ENCODE assay signal across 10 mouse cellular contexts in the genomic region with DNA sequence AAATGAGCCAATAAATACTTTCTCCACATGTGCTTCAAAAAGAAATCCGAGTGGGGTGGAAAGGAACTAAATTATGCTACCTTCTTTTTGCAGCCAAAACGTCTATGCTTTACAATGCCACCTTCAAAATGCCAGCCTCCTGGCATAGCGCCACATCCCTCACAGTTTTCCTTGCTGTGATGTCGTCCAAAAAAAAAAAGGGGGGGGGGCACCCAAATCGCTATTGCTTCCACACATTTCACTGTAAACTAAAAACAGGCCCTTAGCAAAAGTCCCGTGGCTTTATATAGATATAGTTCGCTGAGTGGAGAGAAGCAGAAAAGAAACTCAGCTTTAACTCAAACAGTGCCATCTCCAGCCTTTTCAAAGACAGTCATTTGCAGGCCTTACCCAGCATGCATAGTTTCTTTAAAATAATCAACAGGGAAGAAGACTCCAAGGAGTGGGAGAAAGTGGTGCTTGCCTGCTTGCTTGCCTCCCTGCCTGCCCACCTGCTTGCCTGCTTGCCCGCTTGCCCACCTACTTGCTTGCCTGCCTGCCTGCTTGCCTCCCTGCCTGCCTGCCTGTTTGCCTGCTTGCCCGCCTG. TPM values are rescaled to one million over a fixed set of nuclear protein-coding genes. Genes with fewer than 3 reads are reported as not detected.
DNase-seq lines count a peak whose midpoint lies in the region; ATAC-seq lines count a peak whose summit lies in the region.
"Had no signal": no experiment of that assay in that cellular context is flagged by ENCODE, and none has a peak within 500 bp of the region (broad histone marks: within the 10 kb centered on the region; RNA-seq: fewer than 3 reads in every experiment).

No protein-coding gene starts in this region.

- H3K9me3 ChIP-seq in embryonic facial prominence, embryonic 10.5 days, result peaks cover 3% of the 10 kb centered on the region; the same call in 1 of the 2 replicates
- H3K9me3 ChIP-seq in hindbrain, embryonic 16.5 days (ENCODE audit: control insufficient read depth, low read length), result no peaks in the 10 kb centered on the region
- H3K9me3 ChIP-seq: midbrain, embryonic 12.5 days had no signal

- WGBS in embryonic facial prominence, embryonic 10.5 days, result 62% methylated on average over 9 of the region's 9 CpGs
- 52% methylated on average over 9 of the region's 9 CpGs for WGBS in hindbrain, embryonic 16.5 days

- peaks cover 5% of the 10 kb centered on the region; the same call in 1 of the 2 replicates for H3K27me3 ChIP-seq in embryonic facial prominence, embryonic 10.5 days (replicated peaks; ENCODE audit: low read depth, poor library complexity, severe bottlenecking)
- H3K27me3 ChIP-seq in hindbrain, embryonic 16.5 days (replicated peaks; ENCODE audit: control insufficient read depth, insufficient read depth, low read length), result no peaks in the 10 kb centered on the region

- H3K9ac ChIP-seq in hindbrain, embryonic 16.5 days (ENCODE audit: low read depth, low read length), result no peak overlapping the region
- H3K9ac ChIP-seq: midbrain, embryonic 12.5 days had no signal

- H3K4me1 ChIP-seq in embryonic facial prominence, embryonic 10.5 days, result peaks cover 82% of the 10 kb centered on the region
- peaks cover 10% of the 10 kb centered on the region for H3K4me1 ChIP-seq in hindbrain, embryonic 16.5 days (ENCODE audit: control insufficient read depth, insufficient read depth, low read depth, low read length)

- H3K36me3 ChIP-seq in embryonic facial prominence, embryonic 10.5 days (replicated peaks), result peaks cover 9% of the 10 kb centered on the region
- H3K36me3 ChIP-seq in hindbrain, embryonic 16.5 days (ENCODE audit: control insufficient read depth, insufficient read depth, low read length), result no peaks in the 10 kb centered on the region
- H3K36me3 ChIP-seq: midbrain, embryonic 12.5 days had no signal

- no peak for DNase-seq in frontal cortex, postnatal 10 days (ENCODE audit: low spot score in 2 of 2)
- peak; percentile 25 for DNase-seq in left cerebral cortex, postnatal 4 days
- DNase-seq in left cerebral cortex, postnatal 14 days (ENCODE audit: low spot score in 2 of 2), result no peak
- no peak for DNase-seq in embryonic facial prominence, embryonic 10.5 days (ENCODE audit: low spot score)
- DNase-seq in layer of hippocampus, adult 8-10 months (ENCODE audit: low spot score in 2 of 2), result no peak
- DNase-seq in MN1 (ENCODE audit: low spot score), result no peak

- H3K27ac ChIP-seq in embryonic facial prominence, embryonic 10.5 days (replicated peaks), result peak overlapping the region; percentile 89
- no peak overlapping the region for H3K27ac ChIP-seq in hindbrain, embryonic 16.5 days (ENCODE audit: low read depth, low read length)
- H3K27ac ChIP-seq: midbrain, embryonic 12.5 days had no signal

- ATAC-seq in frontal cortex, adult (ENCODE audit: low TSS enrichment), result peak; percentile 93
- ATAC-seq in hindbrain, embryonic 16.5 days, result no peak
- ATAC-seq: activated CD4-positive, CD25-positive, alpha-beta regulatory T cell, adult 4 months had no signal

- 0 out of 2 replicates have a peak overlapping the region, but pooled peaks have one; percentile 5 for H3K4me3 ChIP-seq in embryonic facial prominence, embryonic 10.5 days
- no peak overlapping the region for H3K4me3 ChIP-seq in hindbrain, embryonic 16.5 days (ENCODE audit: low read length)
- H3K4me3 ChIP-seq: midbrain, embryonic 12.5 days had no signal

- intact Hi-C loops in left cerebral cortex, postnatal 4 days (cut with DNase I), result no loop called here
- intact Hi-C loops in left cerebral cortex, postnatal 14 days (cut with DNase I), result no loop called here

- H3K4me2 ChIP-seq in hindbrain, embryonic 16.5 days (ENCODE audit: low read length), result peak overlapping the region; percentile 40
- H3K4me2 ChIP-seq: midbrain, embryonic 12.5 days had no signal

RNA-seq across cellular contexts. Expression of gene Msrb3, which starts 47.6 kb away (rescaled TPM):
- 1 to 10 TPM; 3.3 to 3.4 TPM for total RNA-seq in left cerebral cortex, postnatal 4 days (2021)
- 1 to 10 TPM; 5.2 to 6.8 TPM for total RNA-seq in left cerebral cortex, postnatal 14 days (2021)
- 3.4 and 3.6 TPM in 2 replicates for polyA plus RNA-seq in embryonic facial prominence, embryonic 10.5 days (2016; fragmentation: Nextera tagmentation; extraction: Ambion mirVana)
- polyA plus RNA-seq in hindbrain, embryonic 16.5 days (2015; fragmentation: Nextera tagmentation; extraction: Ambion mirVana), result 1.2 and 1.8 TPM in 2 replicates
- total RNA-seq in layer of hippocampus, adult 8-10 months (2022), result 1 to 10 TPM; 3.7 to 5.1 (median 4.7) TPM
